9 mouse cellular contexts compared by ENCODE assay signal in genomic region chr12:81026277-81026994, GRCm38 (mm10). TPM values are rescaled to one million over a fixed set of nuclear protein-coding genes. Genes with fewer than 3 reads are reported as not detected.
DNase-seq lines count a peak whose midpoint lies in the region; ATAC-seq lines count a peak whose summit lies in the region.
"Had no signal": no experiment of that assay in that cellular context is flagged by ENCODE, and none has a peak within 500 bp of the region (broad histone marks: within the 10 kb centered on the region; RNA-seq: fewer than 3 reads in every experiment).

Smoc1 (plus strand) TSS chr12:81026808.

- no peaks in the 10 kb centered on the region for H3K36me3 ChIP-seq in embryonic facial prominence, embryonic 11.5 days (replicated peaks; ENCODE audit: control insufficient read depth, insufficient read depth, low read depth, low read length)
- no peaks in the 10 kb centered on the region for H3K36me3 ChIP-seq in kidney, embryonic 16.5 days (ENCODE audit: insufficient read depth, low read length)

- 4% methylated on average over 38 of the region's 42 CpGs for WGBS in embryonic facial prominence, embryonic 11.5 days
- WGBS in kidney, embryonic 16.5 days = 6% methylated on average over 36 of the region's 42 CpGs

- peak; percentile 52 to 60 for DNase-seq in thymus, adult 18-20 months
- DNase-seq in thymus, postnatal 0 days (ENCODE audit: low spot score) = no peak
- peak; percentile 89 for DNase-seq in embryonic facial prominence, embryonic 11.5 days (ENCODE audit: low spot score)
- DNase-seq in heart, adult 9 months (ENCODE audit: low spot score in 2 of 2) = peak; percentile 23 to 29
- peak; percentile 79 for DNase-seq in liver
- DNase-seq in ovary, postnatal 36 days (ENCODE audit: low spot score) = peak; percentile 86
- DNase-seq in yolk sac, embryonic 10.5 days (ENCODE audit: low spot score) = peak; percentile 86

- H3K27me3 ChIP-seq in embryonic facial prominence, embryonic 11.5 days (ENCODE audit: control insufficient read depth, insufficient read depth, low read length) = no peaks in the 10 kb centered on the region
- peaks cover 73% of the 10 kb centered on the region for H3K27me3 ChIP-seq in kidney, embryonic 16.5 days (ENCODE audit: insufficient read depth, low read length)

- peak within 1 kb of the TSS; percentile 90 for H3K4me2 ChIP-seq in embryonic facial prominence, embryonic 11.5 days (ENCODE audit: low read depth, low read length)
- peak within 1 kb of the TSS; percentile 91 for H3K4me2 ChIP-seq in kidney, embryonic 16.5 days (replicated peaks; ENCODE audit: low read depth, low read length)

- ATAC-seq in embryonic facial prominence, embryonic 11.5 days (replicated peaks; ENCODE audit: insufficient number of reproducible peaks, low FRiP score, low TSS enrichment, low read depth) = peak; percentile 82
- peak; percentile 86 for ATAC-seq in kidney, embryonic 16.5 days (ENCODE audit: low FRiP score, low TSS enrichment)
- ATAC-seq: Patski had no signal

- H3K27ac ChIP-seq in embryonic facial prominence, embryonic 11.5 days (replicated peaks; ENCODE audit: low read depth, low read length) = no peak within 1 kb of the TSS
- H3K27ac ChIP-seq in kidney, embryonic 16.5 days (ENCODE audit: low read length) = no peak within 1 kb of the TSS

- H3K9me3 ChIP-seq in embryonic facial prominence, embryonic 11.5 days (replicated peaks; ENCODE audit: control insufficient read depth, low read length) = no peaks in the 10 kb centered on the region
- H3K9me3 ChIP-seq in kidney, embryonic 16.5 days (ENCODE audit: low read length) = no peaks in the 10 kb centered on the region

- peak within 1 kb of the TSS; percentile 59 for H3K9ac ChIP-seq in embryonic facial prominence, embryonic 11.5 days (replicated peaks; ENCODE audit: low read length)
- peak within 1 kb of the TSS; percentile 45; the same call in 1 of the 2 replicates for H3K9ac ChIP-seq in kidney, embryonic 16.5 days (replicated peaks; ENCODE audit: low read length)

- H3K4me3 ChIP-seq in embryonic facial prominence, embryonic 11.5 days (ENCODE audit: low read depth, low read length) = peak within 1 kb of the TSS; percentile 74
- peak within 1 kb of the TSS; percentile 57 for H3K4me3 ChIP-seq in kidney, embryonic 16.5 days (ENCODE audit: low read length)

- no peaks in the 10 kb centered on the region; the same call in 1 of the 2 replicates for H3K4me1 ChIP-seq in embryonic facial prominence, embryonic 11.5 days (ENCODE audit: control insufficient read depth, insufficient read depth, low read length)
- H3K4me1 ChIP-seq in kidney, embryonic 16.5 days (ENCODE audit: insufficient read depth, low read length) = peaks cover 15% of the 10 kb centered on the region

RNA-seq across cellular contexts. Expression of gene Smoc1, which starts in this region (rescaled TPM):
- polyA plus RNA-seq in thymus, postnatal 0 days (2015; fragmentation: Nextera tagmentation; extraction: Ambion mirVana) = 4.2 and 5.2 TPM in 2 replicates
- polyA plus RNA-seq in embryonic facial prominence, embryonic 11.5 days (2014; fragmentation: Nextera tagmentation; extraction: Ambion mirVana) = 13.2 and 15.5 TPM in 2 replicates
- 1.6 and 2.1 TPM in 2 replicates for polyA plus RNA-seq in kidney, embryonic 16.5 days (2015; fragmentation: Nextera tagmentation; extraction: Ambion mirVana)
